Mouse (Mus musculus) layer of hippocampus, postnatal 25 days (tissue): ENCODE measurements at regions not wholly inside any gene's neighbourhood (a gene's known extent, or its start where the extent isn't known, plus 50 kb on each side); places are given as distances from the start of the nearest gene placed in this dataset.

ENCODE experiments used
- DNase-seq, 2 experiments: peaks; one replicate each; pipeline ENCODE4 v3.0.0; 2022; ENCODE audit warnings: mixed read lengths in 2 of 2, low spot score in 1 of 2; ENCODE audit errors: extremely low spot score in 1 of 2

DNA sequence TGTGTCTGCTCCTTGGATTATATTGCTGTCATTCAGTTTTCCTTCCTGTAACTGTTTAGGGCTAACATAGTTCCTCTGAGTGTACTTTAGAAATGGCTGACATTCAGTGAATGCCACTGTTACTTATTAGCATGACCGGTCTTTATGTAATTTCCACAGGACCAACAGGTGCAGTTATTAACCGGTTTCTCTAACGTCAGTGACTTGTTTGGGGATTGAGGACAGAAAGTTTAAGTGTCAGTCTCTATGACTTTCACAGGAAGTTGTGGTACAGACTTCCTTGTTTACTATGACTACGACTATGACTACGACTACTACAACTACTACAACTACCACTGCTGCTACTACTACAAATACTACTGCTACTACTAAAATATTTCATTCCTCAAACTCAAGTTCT, 170.4 kb upstream of the Ptger4 start:
- no peak for DNase-seq

DNA sequence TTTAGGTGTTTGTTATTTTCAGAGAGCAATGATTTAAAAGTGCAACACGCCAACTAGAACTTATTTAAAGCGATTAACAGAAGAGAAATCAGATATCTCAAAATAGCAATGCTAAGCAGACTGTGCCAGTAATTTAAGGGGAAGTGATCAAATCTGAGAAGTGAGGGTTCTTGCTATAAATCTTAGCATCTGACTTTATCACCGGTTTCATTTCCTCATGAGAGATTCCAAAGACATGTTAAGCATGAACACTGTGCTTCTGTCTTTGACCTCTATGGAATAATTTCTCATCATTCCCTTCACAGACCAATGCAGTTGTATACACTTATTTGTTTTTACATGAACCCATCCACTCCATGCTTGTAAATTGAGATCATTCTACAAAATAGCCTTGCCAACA, 172.0 kb upstream of the Ptger4 start:
- DNase-seq: no peak

DNA sequence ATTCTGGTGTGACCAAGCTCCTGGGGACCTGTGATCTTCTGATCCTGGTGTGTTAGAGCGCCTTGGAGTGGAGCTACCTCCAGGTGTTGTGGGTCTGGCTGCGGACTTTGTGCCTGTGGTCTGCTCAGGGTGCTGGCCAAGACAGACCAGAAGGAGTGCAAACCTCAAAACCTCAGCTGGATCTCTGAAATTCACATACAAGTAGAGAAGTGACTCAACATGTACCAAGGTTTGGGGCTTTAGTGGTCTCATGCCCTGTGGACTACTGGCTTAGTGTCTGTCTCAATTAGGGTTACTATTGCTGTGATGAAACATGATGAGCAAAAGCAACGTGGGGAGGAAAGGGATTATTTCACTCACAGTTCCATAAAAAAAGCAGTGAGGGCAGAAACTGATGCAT, 182.7 kb upstream of the Ptger4 start:
- no peak for DNase-seq

DNA sequence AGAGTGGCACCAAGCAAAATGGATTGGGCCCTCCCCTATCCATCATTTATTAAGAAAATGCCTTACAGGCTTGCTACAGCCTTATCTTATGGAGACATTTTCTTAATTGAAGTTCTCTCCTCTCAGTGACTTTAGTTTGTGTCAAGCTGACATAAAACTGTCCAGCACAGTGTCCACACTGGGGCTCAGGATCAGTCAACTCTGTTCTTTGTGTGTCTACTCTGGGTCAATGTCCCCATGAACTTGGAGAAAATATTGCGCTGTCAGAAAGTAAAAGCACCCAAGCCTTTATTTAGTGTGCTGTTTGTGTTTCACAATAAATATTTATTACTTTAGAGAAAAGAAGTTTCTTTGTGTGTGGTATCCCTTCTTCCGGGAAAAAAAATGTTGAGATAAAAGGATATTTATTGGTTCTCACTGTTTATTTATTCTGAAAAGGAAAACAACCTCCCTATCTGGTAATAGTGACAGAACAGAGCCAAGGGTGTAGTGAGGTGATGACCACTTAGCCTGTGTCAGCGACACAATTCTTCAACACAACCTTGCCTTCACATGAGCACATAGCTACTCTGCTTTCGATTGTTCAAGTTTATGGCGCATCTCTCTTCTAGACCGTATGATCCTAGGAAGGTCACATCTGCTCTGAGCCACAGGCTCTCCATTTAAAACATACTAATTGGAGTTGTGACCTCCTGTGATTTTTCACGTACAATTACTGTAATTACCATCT, 183.5 kb upstream of the Ptger4 start:
- DNase-seq: no peak

DNA sequence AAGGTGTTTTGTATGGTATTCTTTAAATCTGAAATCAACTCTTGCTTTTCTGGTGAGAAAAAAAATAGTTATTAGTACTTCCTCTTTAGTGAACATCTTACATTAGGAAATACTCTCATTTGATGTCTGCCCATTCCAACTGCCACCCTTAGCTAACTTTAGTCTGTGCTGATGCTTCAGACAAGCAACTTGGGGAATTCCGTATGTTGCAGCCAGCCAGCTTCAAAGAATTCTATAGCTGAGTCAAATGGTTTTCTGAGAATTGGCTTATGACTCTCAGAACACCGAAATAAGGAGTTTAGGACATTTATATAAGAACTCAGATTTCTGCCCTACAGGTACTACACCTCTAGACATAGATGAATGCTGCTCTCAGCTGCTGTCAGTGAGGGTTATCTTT, 188.0 kb upstream of the Ptger4 start:
- no peak for DNase-seq

DNA sequence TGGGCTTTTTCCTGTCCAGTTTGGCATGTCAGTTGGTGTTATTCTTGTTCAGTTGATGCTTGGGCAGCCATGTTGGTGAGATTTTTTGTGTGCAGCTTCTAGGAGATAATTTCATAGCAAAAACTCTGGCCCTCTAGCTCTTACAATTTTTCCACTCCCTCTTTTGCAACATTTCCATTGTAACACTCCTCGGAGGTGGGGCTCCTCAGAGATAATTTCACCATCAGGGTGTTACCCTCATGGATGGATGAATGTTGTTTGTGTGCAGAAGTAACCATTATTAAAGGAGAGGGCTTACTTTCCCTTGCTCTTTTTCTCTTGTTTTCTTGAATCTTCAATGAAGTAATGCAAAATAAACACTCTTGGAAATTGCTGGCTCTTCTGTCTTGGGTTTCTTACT, 193.0 kb upstream of the Ptger4 start:
- no peak for DNase-seq

DNA sequence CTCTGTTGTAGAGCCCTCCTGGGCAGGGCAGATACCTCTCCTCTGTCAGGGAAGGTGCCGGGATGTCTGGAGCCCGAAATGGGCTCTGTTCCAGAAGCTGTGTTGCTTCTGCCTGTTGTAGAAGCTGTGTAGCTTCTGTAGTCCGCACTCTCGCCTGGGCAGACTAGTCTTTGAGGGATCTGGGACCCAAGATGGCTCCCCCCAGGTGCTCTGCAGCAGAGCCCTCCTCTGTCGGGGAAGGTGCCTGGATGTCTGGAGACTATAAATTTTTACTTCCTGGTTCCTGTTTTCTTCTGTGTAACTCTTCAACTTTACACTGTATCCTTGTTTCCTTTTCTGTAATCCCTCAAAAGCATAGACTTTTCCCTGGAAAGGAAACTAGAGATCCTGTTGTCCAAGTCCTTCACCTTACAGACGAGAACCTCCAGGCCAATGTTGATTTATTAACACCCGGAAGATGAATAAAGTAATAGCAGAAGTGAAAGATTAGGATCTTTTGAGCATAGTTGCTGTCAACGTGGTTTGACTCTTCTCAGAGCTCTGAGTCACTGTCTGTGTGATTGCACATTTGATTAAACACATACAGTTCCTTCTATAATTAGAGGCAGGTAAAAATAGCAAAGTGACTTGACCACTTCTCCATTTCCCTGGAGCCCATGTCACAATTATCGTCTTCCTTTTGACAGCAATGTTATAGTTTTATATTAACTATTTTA, 202.2 kb upstream of the Ptger4 start:
- DNase-seq: no peak

DNA sequence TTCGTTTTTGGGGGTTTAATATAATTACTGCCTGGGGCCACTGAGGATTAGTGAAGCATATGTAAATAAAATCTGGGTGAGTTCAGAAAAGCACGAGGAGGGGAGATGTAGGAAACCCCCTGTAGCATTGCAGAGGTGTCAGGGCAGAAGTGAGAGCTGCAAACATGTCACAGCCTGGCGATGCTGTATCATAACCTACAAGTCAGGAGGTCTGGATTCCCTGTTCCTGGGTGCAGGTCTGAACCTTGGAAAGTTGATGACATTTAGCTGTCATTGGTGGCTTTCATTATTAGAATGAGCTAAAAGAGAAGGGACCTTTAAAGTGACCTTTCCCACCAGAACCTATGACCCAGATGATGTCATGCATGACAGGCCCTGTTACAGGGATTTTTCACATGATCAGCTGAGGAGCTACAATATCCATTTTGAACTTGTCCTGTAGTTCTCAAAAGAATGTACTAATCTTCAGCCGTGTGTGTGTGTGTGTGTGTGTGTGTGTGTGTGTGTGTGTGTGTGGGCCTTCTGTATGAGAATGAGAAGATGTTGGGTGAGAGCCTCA, 202.8 kb upstream of the Ptger4 start:
- no peak for DNase-seq

DNA sequence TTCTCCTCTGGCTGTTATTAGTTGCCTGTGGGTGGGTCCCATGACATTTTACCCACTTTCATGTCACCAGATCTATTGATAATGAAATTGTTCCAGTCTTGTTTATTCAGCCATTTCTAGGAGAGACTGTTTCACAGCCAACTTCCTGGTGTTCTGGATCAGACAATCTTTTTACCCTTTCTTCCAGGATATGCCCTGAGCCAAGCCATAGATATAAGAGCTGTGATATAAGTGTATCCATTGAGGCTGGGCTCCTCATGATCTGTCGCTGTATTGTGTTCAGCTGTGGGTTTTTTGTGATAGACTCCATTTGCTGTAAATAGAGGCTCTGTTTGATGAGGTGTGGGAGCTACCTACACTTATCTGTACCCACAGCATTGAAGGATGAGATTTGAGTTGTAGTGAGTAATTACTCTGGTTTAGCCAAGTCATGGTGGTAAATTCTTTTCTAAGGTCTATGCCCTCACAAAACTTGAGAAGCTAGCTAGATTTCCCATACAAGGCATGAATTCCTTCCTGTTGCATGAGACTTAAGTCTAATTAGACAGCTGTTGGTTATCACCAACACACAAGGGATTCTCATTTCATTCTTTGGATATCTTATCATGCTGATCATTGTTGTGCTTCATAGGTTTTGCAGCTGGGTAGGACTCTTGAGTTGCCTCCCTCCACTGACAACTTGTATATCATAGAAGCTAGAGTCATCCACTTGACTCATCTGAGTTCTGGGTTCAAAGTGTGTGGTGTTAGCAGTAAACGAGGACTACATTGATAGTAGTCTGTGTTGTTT, 203.9 kb upstream of the Ptger4 start:
- no peak for DNase-seq

DNA sequence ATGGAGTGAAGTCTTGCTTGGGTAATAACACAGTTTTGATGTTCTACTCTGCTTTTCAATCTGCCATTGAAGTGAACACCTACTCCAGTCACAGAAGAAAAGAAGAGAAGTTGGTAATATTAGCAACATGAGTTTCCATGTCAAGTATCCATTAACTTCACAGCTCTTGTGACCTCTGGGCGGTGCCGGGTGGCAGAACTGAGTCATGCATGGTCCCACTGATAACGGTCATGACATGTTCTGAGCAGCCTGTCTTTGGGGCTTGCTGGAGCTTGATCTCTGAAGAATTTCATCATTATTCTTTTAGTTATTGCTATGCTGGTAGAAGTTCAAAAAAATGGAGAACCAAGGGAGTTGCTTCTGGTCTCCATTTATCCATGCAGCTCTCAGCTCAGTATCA, 215.1 kb upstream of the Ptger4 start:
- no peak for DNase-seq

DNA sequence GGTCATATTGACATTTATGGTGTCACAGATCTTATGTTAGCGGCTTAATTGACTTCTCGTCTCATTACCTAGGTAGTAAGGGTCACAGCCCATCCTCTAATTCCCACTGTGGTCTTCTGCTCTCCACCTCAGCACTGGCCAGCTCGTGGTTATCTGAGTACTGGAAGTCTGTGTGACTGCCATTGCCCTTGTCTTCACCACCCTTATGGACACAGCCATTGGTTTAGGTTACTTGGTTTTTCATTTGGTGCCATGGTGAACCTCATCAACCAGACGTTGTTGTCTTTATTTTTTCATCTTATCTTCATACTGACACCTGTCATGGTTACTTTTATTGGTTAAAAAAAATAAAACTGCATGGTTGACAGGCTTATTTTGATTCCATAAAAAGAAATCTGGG, 215.6 kb upstream of the Ptger4 start:
- no peak for DNase-seq

DNA sequence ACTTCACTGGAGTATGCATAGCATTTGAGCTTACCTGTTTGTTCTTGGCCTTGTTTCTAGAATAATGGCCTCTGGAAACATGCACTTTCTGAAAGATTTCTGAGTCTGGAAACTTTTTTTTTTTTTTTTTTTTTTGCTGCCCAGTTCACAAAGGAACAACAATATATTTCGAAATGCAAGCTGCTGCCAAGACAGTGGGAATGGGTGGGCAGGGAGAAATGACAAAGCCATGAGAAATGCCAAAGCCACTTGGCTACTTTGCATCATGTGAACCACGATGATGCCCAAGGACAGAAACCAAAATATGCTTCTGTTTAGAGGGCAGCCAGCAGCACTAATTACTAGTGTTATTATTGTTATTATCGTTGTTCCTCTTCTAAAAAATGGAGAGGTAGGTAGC, 218.7 kb upstream of the Ptger4 start:
- no peak for DNase-seq

DNA sequence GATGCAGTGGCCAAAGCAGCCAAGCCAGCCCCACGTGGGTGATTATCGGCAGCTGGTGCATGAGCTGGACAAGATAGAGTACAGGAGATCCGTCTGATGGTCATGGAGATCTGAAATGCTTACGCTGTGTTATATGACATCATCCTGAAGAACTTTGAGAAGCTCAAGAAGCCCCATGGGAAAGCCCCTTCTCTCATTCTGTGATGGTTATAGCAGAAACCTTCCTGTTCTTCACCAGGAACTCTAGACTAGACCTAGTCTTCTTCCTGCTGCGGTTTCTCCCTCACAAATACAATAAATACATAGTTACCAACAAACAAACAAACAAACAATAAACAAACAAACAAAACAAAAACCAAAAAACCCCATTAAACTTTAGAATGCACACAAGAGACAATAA, 220.7 kb upstream of the Ptger4 start:
- no peak for DNase-seq

DNA sequence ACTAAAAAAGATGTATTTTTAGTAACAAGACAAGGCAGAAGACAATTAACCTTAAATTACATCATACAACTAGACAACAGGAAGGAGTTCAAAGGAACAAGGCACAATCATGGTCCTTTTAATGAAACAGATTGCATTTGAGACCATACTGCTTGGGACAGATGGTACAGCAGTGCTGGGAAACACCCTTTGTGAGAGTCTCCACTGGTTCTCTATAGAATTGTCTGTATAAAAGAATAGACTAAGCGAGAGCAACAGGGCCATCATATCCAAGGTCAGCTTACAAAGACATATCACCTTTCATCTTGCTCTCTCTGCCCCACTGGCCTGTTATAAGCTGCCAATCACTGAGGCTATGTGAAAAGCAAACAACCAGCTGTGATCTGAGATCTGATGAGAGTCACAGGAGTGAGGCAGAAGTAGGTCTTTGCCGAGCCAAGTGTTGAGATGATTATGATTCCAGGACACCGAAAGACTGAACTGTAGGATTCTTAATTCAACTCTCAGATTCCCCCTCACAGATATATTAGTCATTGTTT, 224.6 kb upstream of the Ptger4 start:
- no peak for DNase-seq

DNA sequence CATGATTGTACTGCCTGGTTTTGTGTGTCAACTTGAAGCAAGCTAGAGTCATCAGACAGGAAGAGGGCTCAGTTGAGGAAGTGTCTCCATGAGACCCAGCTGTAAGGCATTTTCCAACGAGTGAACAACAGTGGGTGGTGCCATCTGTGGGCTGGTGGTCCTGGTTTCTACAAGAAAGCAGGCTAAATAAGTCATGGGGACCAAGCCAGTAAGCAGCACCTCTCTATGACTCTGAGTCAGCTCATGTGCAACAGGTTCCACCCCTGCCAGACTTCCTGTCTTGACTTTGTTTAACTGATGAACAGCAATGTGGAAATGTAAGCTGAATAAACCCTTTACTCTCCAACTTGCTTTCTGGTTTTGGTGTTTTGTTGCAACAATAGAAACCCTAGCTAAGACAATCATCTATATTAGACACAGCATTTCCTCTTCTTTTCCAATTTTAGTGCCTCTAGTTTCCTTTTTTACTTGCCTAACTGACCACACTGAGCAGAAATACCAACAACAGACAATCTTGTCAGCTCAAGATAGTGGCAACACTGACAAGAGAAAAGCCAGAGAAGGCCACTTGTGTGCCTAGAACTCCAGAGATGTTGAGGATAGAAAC, 231.5 kb upstream of the Ptger4 start:
- no peak for DNase-seq

DNA sequence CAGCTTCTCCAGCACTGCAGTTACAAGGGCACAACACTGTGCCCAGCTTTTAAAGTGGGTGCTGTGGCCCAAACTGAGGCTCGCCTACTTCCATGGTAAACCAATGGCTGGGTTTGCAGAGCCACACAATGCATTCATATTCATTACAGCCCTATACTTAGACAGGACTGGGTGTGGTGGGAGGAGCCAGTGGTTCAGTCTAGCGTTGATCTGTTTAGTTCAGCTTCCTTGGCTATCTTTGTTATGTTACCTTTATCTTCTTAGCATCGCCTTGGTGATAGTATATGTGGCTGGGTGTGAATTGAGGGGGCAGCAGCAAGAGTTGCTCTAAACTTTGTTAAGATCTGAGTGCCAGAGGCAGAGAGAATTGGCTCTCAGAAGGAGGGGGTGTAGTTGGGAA, 249.3 kb upstream of the Ptger4 start:
- DNase-seq: no peak

DNA sequence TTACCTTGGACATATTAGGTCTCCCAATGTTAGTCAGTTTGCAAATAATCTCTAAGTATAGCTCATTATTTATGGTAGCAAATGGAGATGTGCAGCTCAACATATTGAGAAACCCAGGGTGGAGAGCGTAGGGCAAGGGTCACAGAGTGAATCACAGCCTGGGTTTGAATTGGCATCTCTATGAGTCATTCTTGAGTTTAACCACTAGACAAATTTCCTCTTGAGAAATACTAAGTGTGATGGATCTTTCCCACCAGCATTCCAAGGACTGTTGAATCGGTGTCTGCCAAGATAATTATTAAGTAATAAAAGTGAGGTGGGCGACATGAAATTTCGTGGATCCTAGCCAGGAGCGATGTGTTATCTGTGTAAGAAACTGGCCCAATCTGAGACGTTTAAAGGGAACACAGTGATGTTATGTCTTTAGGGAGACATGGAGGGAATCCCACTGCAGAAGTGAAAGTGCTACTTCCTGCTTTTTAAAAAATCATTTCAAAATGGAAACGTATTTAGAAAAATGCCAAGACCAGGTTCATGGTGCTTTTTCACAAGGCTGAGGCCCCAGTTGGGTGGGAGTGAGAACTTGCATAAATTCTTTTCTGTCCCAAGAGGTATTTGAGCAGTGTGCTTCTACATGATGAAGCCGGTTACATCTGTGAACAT, 251.3 kb upstream of the Ptger4 start:
- no peak for DNase-seq

DNA sequence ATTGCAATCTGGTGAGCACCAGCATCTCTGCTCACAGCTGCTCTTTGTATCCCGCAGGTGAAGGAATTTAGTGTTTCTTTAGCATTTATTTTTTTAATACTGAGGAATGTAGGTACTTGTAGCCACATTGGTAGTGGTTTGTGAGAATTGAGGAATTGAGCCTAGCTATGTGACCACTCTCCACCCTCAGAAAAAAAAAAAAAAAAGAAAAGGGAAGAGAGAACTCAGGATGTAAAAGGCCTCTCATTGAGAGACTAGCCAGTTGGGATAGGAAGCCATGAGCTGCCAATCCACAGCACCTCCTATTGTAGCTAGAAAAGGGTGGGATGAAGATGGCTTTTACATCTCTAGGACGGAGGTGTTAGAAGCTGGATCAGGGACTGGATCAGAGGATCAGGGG, 252.0 kb upstream of the Ptger4 start:
- no peak for DNase-seq

DNA sequence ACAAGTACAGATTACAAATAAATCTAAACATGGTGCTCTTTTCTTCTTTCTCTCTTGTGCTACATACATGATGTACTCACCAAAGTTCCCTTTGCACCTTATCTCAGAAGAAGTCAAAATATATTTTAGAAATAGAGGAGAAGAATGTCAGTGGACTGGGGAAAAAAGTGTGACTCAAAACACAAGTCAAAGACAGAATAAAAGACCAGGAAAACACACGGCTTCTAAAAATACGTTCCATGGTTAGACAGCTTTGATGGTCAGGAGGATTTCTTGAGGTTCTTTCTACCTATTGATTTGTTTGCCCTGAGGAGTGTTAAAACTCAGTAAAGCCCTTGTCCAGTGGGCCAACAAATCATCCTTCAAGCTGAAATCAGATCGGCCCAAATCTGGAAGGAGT, 260.5 kb upstream of the Ptger4 start:
- no peak for DNase-seq
